Mouse (Mus musculus) adrenal gland, adult (tissue): ENCODE data around the gene Rab4a.
"Not testable (repeated sequence)": the region's sequence is repeated elsewhere in the genome, so short reads cannot be mapped to it uniquely, and the experiment has no call there.

Source experiments
- DNase-seq, 2 experiments: peaks; one replicate each; pipeline ENCODE4 v3.0.0; 2022 to 2023; ENCODE audit warnings: low spot score in 1 of 2; ENCODE audit not compliant: inconsistent age in 2 of 2

Gene Rab4a

GRCm38 (mm10) chr8:123809342-123809741 lies 3.6 kb downstream of the Rab4a start:
- not testable (repeated sequence) for DNase-seq

GRCm38 (mm10) chr8:123812227-123812626 lies 6.4 kb downstream of the Rab4a start:
- no peak for DNase-seq

GRCm38 (mm10) chr8:123813173-123813891 lies 7.5 kb downstream of the Rab4a start:
- DNase-seq = peak in 1 of 2 experiments; percentile 61

GRCm38 (mm10) chr8:123813892-123814266 lies 8.1 kb downstream of the Rab4a start:
- no peak for DNase-seq

GRCm38 (mm10) chr8:123815325-123815724 lies 9.5 kb downstream of the Rab4a start:
- no peak for DNase-seq

GRCm38 (mm10) chr8:123816939-123817338 lies 11.2 kb downstream of the Rab4a start:
- no peak for DNase-seq

- no peak for DNase-seq
Observed at GRCm38 (mm10) chr8:123817747-123818146, 12.0 kb downstream of the Rab4a start.

GRCm38 (mm10) chr8:123819683-123820610 lies 14.2 kb downstream of the Rab4a start:
- no peak for DNase-seq

GRCm38 (mm10) chr8:123820780-123821179 lies 15.0 kb downstream of the Rab4a start:
- no peak for DNase-seq

GRCm38 (mm10) chr8:123823111-123823510 lies 17.3 kb downstream of the Rab4a start:
- no peak for DNase-seq

GRCm38 (mm10) chr8:123823532-123824123 lies 17.8 kb downstream of the Rab4a start:
- no peak for DNase-seq

GRCm38 (mm10) chr8:123826001-123826400 lies 20.2 kb downstream of the Rab4a start:
- no peak for DNase-seq

GRCm38 (mm10) chr8:123826758-123827157 lies 21.0 kb downstream of the Rab4a start:
- no peak for DNase-seq

GRCm38 (mm10) chr8:123827523-123827922 lies 21.7 kb downstream of the Rab4a start:
- DNase-seq = no peak

- DNase-seq = peak; percentile 63 to 87
Observed at GRCm38 (mm10) chr8:123832757-123833156, 27.0 kb downstream of the Rab4a start.

- DNase-seq = peak; percentile 32 to 78
Observed at GRCm38 (mm10) chr8:123835451-123835850, 29.7 kb downstream of the Rab4a start.

GRCm38 (mm10) chr8:123836354-123836753 lies 30.6 kb downstream of the Rab4a start:
- no peak for DNase-seq

- no peak for DNase-seq
Observed at GRCm38 (mm10) chr8:123838496-123838895, 32.7 kb downstream of the Rab4a start.

GRCm38 (mm10) chr8:123840578-123841345 lies 35.0 kb downstream of the Rab4a start:
- no peak for DNase-seq

- DNase-seq = no peak
Observed at GRCm38 (mm10) chr8:123842086-123842485, 36.3 kb downstream of the Rab4a start.

GRCm38 (mm10) chr8:123844341-123844740 lies 38.6 kb downstream of the Rab4a start:
- DNase-seq = no peak
